Mouse (Mus musculus) kidney, postnatal 14 days (tissue): Measurements from ENCODE around the gene Slc25a31.

ENCODE experiments used
- DNase-seq: peaks from one replicate; pipeline ENCODE4 v3.0.0; 2022; ENCODE audit warnings: mixed read lengths

Gene Slc25a31

DNA sequence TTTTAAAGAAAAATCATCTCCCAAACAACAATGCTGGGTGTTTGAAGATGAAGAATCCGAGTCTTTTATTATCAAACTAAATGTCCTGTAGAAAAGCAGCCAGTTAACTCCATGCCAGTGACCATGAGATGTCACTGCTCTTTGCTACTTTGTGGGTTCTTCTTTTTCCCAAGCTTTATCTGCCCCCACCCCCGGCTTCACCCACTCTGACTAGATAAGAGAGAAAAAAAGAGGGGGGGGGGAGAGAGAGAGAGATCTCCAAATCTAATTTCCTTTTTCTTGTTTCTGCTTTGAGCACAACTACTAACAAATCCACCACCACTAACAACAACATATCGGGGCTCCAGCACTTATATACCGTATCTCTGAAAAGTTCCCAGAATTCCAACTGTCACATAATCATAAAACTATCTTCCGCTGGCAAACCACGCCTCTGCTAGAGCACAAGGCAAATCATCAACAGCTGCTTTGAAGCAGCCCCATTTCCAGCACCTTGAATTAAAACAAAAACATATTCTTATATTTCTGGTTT is 29.8 kb downstream of the Slc25a31 start:
- no peak for DNase-seq

DNA sequence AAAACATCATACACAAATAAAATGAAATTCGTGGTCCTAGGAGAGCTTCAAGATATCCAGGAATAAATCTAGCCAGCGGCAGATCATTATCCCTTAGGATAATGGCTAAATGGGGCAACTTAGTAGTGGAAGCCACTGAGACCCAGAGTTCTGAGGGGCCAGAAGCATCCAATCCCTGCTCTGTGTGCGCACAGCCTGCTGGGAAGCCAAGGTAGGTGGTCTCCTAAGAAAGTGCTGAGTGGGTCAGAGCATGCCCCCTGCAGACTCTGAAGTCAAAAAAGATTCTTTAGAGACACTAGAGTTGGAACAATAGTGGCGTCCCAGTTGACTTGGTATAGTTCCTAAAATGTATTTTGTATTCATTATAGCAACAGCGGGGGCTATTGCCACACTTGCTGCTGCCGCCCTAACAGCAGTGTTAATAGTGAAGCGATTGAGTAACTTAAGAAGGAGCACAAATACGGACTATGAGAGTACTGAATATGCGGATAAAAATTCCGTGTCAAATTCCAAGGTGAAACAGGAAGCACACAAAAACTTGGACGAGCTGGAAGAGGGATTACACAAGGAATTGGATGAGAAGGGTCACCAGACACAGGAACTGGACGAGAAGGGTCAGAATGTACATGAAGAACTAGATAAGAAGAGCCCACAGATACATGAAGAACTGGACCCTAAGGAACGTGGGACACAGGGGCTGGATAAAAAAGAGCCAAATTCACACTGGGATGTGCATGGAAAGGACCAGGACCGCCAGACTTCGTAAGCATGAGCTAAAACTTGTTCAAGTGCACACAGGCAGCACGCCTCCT is 35.6 kb downstream of the Slc25a31 start, which contains the start of gene Hspa4l:
Hspa4l (plus strand) TSS at position 472 of the 812 bp plus-strand sequence.
- DNase-seq = no peak

DNA sequence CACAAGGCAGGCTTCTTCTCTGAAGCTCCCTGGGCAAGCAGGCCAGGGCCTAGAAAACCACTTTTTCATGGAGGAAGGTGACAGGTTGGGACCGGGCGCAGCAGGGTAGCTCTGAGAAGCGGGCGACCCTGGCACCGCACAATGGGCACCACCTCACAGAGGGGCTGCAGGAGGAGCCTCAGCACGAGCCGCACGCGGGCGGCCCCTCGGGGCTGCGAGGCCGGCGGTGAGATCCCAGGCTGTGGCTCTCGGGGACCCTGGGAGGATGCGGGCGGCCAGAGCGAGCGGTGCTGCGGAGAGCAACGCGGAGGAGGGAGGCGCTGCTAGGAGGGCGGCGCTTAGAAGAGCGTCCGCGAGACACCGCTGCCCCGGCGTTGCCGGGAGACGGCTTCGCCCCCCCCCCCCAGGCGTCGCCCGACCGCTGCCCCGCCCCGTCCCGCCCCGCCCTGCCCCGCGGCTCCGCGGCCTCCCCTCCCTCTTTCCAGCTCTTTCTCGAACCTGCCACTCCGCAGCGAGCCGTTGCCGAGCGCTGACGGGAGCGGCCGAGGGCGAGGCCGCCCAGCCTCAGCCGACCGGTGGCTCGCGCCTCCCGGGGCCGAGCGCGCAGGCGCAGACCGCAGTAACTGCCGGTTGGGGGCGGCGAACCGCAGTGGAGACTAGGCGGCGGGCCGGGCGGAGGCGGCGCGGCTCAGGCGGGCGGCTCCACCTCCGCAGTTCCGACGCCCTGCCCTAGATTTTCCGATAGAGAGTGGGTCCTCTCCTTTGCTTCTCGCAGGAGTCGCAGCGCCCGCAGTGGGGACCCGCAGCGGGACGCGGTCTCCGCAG is 36.4 kb downstream of the Slc25a31 start:
- DNase-seq = peak; percentile 95

DNA sequence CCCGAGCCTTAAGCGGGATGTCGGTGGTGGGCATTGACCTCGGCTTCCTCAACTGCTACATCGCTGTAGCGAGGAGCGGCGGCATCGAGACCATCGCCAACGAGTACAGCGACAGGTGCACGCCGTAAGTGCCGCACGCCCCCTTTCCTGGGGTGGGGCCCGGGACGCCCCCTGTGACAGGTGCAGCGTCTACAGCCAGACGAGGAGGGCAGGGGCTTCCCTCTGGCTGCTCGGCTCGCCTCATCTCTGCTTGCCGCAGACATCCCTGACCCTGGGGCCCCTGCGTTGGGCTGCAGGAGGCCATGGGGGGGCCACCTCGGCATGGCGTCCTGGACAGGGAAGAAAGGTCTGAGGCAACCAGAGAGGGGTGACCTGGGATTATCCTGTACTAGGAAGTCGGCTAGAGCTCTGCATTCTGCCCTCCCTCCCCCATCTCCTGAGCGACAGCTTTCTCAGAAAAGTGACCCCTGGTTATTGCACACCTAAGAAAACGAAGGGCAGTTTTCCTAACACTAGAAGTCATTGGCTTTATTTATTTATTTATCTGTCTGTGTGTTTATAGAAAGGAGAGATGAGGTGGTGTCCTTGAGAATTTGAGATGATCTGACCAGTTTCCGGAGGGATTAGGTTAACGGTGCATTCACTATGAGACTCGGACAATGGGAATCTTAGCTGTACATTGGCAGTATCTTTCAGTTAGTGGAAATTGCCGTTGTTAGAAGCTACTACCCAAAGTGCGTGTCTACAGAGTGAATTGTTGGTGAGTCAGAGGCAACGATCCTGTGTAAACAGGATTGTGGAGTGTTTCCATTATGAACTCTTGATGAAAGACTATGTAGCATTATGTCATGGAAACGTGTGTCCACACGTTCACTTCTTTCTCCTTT is 37.2 kb downstream of the Slc25a31 start:
- no peak for DNase-seq

DNA sequence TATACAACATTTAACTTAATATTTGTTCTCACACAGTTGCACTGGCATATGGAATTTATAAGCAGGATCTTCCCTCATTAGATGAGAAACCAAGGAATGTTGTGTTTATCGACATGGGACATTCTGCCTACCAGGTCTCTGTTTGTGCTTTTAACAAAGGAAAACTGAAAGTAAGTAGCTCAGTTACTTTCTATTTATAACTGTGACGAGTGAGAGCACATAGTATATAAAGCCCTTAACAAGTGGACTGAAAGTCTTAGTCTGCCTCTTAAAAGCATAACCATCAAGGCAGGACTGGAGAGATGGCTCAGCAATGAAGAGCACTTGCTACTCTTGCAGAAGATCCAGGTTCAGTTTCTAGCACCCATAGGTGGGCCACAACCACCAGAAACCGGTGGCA is 52.1 kb downstream of the Slc25a31 start:
- DNase-seq = no peak

DNA sequence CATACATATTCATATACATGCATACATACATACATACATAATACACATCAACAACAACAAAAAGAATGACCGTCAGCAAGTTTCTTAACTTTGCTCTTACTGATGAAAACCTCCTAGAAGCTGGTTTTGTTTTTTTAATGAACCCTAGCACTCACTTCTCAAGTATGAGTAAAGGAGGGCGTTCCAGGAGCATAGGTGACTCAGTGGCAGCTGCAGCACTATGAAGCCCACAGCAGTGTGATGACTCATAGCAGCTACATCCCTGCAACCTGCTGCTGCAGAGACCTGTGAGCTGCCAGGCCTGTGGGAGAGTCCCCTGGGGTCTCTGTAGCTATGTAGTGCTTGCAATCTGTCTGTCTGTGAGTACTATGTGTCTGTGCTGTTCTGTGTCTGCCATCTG is 52.7 kb downstream of the Slc25a31 start:
- no peak for DNase-seq
